Mouse (Mus musculus) CD8-positive naive resting alpha-beta T cell, adult 2 months (primary cell): ENCODE data around the gene Tmed9.
"Not testable (repeated sequence)": the region's sequence is repeated elsewhere in the genome, so short reads cannot be mapped to it uniquely, and the experiment has no call there.

Source experiments
- DNase-seq, 2 experiments: peaks; one replicate each; pipeline ENCODE4 v3.0.0; 2022; ENCODE audit warnings: low read depth in 2 of 2, low spot score in 2 of 2

Gene Tmed9

DNA sequence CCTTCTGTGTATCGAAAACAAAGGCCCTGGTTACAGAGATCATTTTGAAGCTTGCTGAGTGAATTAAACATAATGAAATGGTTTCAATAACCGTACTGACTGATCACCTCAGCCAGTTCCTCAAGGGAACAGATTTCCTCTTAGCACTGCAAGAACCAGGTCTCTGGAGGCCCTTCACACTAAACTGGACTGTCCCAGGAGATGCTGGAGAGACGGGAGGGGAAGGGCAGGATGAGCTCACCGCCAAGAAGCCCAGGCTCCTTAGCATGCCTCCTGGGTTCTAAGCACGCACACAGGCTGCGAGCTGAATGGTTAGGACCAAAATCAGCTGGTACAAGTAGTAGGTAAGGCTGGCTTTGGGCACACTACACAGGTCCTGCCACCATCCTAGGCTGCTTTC, 6.5 kb upstream of the Tmed9 start:
- no peak for DNase-seq

DNA sequence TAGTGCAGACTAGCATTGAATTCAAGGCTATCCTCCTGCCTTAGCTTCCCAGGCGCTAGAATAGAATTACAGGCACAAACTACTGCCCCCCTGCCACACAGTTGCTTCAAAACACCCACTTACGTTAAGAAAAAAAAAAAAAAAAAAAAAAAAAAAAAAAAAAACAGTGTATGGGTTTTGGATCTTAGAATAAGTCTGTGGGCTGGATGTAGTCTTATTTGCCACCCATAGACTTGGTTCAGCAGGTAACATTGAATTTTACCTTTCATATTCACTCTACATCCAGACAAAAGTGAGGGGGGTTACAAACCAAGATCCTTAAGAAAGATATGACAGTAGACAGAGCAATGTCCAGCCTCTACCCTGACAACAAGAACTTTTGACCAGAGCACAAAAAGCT, 5.6 kb upstream of the Tmed9 start:
- no peak for DNase-seq

DNA sequence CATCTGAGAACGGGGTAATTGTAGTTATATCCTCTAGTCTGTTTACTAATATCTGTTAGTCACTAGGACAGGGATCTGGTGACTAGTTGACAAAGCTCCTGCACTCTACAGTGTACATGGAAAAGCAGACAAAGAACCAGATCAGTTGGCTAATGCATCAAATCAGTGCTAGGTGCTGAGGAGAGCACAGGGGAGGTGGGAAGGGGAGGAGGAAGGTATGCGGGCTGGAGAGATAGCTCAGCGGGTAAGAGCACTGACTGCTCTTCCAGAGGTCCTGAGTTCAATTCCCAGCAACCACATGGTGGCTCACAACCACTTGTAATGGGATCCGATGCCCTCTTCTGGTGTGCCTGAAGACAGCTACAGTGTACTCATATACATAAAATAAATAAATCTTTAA, 5.0 kb upstream of the Tmed9 start:
- DNase-seq = not testable (repeated sequence)

DNA sequence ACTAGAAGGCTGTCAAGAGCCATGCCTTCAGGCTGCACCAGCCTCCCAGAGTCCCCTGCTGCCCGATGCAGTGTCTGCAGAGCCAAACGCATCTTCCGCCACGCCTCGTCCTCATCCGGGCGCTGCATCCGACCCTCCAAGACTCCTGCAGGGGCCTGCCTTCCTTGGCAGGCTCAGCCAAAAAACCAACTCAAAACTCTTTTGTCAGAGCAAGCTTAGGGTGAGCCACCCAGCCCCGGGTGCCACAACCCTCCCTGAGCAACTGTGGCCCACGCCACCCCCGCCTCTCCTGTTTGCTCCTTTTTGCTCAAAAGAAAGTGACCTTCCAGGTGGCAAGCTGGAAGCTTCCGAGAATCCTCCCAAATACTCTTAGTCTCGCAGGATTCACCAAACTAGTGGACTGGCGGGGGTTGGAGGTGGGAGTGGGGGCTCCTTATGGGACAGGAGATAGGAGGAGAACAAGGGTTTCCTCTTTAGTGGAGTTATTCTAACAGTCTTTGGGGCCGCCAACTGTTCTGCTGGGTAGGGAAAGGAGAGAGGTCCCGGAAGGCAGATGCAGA, 3.7 kb upstream of the Tmed9 start:
- DNase-seq = no peak

DNA sequence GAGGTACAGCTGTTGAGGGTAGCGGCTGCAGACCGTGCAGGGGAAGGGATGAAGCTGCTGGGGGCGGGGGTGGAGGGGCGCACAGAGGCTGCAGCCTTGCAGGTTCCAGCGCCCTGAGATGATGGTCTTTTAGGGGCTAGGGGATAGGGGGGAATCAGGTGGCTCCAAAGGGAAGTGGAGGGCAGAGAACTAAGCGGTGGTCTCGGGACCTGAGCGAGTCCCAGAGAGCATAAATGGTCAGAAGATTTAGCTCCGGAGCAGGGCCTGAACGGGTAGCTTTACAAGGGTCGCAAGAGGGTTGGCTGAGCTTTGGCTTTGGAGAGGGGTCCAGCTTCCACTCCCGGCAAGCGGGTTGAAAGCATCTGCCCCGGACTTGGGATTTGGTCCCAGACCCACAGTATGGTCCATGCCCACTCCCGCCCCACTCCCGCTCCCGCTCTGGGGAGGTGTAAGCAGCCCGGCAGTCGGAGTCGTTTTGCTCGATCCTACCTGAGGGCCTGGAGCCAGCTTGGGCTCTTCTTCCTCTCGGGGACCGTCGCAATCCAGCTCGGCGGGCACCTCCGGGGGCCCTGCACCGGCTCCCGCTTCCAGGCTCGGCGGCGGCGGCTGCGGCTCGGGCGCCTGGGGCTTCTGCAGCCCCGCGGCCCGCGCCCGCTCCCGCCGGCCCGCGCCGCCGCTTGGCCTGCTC, 3.1 kb upstream of the Tmed9 start:
- DNase-seq = peak in 1 of 2 experiments; percentile 14

DNA sequence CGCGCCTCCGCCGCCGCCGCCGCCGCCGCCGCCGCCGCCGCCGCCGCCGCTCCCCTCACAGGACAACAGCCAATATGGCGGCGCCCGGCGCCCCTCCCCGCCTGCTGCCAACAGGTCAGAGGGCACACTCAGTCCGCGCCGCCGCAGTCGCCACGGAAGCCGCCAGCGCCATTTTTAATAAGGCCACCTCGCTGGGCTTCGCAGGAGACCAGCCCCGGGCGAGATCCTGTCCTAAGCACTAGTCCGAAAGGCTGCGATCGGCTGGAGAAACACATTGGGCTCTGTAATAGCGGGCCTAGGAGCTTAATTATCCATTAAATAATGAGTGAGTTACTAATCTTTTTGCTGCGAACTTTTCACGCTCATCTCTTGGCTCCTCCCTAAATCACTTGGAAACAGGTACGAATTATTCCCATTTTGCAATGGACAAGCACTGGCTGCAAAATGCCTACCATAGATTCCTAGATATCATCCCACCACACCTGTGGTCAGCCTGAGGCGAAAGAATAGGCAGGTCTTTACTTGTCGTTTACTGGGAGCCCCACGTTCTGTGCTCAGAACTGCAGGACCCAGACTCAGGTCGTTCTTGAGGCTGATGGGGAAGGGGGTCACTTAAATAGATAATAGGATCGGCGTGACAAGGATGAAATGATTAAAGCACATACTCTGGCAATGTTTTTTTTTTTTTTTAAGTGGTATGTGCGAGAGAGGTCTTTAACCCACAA, 2.3 kb upstream of the Tmed9 start, which contains the start of gene Fam193b:
Gene Fam193b, minus strand, starts transcription at position 94 of the 725 bp plus-strand sequence.
- peak; percentile 87 to 88 for DNase-seq

DNA sequence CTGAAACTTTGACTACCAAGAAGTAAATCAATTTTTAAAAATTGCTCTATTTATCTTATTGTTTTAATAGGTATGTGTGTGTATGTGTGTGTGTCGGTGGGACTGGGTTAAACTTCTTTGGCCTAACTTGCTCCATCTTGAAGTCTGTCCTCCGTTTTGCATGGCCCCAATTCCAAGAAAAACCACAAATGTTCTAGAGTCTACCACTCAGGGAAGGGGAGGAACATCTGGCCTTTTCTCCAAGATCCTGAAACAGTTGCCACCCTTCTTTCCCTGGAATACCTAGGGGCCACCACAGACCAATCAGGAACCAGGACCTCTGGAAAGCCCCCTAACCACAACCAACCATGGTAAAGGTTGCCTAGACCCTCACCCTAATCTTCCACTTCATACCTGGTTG, 1.6 kb upstream of the Tmed9 start:
- no peak for DNase-seq

DNA sequence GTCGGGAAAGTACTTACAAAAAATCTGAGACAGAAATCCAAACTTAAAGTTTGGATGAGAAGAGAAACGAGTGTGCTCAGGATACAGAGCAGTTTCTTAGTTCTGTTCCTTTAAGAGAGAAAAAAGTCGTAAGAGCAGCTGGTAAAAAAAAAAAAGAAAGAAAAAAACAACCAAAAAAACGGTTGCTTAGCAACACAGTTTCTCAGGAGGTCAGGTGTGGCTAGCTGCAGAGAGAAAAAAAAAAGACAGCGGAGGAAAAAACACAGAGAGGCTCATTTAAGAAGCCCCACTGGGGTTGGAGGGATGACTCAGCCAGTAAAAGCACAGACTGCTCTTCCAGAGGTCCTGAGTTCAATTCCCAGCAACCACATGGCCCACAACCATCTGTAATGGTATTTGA, 789 bp downstream of the Tmed9 start:
- DNase-seq = no peak

DNA sequence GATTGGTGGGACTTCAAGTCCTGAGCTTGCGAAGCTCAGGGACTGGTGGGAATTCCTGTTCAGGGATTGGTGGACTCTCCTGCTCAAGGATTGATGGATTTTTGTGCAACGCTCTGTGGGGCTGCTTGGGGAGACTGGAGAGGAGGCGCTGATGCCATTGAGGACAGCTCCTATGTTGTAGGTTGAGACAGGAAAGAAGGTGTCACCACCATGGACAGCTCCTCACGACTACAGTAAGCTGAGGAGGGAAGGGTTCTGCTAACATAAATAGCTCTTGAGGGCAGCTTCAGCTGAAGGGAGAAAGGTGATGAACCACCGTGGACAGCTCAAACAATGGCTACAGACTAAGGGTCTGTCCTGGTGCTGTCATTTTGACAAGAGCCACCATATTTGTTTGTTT, 2.4 kb downstream of the Tmed9 start:
- no peak for DNase-seq

DNA sequence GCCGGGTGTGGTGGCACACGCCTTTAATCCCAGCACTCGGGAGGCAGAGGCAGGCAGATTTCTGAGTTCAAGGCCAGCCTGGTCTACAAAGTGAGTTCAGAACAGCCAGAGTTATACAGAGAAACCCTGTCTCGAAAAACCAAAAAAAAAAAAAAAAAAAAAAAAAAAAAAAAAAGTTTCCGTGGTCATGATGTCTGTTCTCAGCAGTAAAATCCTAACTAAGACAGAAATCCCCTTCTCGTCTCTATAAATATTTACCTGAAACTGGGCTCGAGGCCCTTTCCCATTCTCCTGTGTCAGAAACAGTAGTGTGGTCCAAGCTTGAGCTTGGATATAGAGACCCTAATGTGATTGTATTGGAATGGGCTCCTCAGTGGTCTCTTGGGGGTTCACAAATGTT, 3.3 kb downstream of the Tmed9 start:
- DNase-seq = not testable (repeated sequence)

DNA sequence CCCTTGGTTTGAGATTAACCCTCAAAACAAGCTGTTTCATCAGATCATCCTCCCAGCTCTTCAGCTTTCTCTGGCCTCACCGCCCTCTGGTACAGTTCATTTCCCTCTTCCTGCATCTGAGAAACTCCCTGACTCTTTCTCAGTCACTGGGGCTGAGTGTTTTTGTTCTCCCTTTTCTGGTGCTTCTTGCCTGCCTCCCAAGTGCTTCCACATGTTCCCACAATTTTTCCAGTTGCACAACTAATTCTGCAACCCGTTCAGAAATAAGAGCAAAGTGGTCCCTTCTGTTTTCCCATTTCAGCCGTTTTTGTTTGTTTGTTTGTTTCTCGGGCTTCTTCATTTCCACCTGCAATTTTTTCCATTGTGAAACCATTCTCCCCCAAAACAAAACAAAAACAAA, 4.6 kb downstream of the Tmed9 start:
- DNase-seq = no peak

DNA sequence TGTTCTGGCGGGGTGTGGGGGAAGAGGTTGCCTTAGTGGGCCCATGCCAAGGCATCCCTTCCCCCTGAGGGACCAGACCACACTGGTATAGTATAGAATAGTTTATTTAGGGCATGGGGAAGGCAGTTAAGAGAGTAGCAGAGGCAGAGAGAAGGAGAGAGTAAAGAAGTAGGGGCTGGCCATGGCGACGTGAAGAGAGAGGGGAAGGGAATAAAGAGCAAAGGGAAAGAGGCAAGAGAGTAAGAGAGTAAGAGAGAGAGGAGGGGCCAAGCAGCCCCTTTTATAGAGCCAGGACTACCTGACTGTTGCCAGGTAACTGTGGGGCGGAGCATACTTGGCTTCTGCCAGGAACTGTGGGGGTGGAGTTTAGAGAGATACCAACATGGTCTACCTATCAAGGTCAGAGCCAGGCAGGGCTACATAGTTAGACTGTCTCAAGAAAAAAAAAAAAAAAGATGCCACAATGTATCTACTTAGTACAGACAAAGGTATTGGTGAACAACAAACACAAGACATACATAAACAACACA, 18.5 kb downstream of the Tmed9 start:
- DNase-seq = no peak

DNA sequence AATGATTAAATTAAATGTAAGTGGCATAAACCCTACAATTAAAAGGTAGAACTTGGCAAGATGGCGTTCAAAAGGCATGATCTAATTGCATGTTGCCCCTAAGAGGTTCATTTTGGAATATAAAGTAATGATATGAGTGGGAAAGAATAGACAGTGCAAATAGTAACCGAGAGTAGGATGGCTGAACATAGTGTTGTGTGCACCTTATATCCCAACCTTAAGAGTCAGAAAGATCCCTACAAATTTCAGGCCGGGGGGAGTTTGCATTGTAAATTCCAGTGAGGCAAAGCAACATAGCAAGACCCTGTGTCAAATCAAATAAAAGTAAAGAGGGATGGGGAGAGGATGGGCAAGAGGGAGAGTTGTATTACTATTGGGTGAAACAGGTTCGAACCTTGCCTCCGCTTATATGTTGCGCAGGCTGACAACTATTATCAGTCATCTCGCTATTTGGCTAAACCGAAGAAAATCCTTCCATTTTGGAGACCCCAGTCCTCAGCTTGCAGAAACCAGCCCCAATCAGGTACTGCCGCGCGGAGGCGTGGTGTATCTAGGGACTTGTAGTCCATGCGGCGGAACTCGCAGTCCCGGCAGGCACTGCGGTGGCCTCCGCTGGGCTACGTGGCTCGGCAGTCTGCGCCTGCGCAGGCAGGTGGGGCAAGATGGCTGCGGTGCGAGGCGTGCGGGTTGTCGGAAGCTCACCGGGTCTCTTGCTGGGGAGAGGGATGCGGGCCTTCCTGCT, 19.2 kb downstream of the Tmed9 start:
- peak; percentile 92 to 93 for DNase-seq

DNA sequence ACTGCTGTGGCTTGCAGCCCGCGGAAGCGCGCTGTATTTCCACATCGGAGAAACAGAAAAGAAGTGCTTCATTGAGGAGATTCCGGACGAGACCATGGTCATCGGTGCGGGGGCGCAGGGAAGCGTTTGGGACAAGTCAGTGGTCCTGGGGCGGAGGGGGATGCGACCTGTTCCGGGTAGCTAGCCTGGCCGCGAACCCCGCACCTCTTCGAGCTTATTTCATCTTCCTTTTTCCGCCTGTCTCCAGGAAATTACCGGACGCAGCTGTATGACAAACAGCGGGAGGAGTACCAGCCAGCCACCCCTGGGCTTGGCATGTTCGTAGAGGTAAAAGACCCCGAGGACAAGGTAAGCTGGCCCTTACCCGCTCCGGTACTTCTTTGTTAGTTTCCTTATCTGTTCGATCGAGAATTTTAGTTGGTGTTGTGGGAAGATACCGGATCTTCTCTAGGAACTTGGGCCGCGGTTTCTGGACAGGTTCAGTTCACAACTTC, 19.8 kb downstream of the Tmed9 start:
- no peak for DNase-seq

DNA sequence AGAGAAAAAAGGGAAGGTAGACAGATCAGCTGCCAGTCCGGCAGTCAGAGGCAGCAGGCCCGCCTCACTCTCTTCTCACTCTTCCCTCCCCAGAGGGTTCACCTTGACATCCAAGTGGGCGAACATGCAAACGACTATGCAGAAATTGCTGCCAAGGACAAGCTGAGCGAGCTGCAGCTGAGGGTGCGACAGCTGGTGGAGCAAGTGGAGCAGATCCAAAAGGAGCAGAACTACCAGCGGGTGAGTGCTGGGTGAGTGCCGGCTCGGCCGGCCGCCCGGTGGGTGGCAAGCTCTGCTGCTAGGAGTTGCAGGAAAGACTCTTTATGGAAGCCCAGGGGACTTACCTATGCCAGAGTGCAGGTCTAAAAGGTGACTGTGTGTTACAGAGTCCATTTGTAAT, 21.8 kb downstream of the Tmed9 start:
- DNase-seq = no peak

DNA sequence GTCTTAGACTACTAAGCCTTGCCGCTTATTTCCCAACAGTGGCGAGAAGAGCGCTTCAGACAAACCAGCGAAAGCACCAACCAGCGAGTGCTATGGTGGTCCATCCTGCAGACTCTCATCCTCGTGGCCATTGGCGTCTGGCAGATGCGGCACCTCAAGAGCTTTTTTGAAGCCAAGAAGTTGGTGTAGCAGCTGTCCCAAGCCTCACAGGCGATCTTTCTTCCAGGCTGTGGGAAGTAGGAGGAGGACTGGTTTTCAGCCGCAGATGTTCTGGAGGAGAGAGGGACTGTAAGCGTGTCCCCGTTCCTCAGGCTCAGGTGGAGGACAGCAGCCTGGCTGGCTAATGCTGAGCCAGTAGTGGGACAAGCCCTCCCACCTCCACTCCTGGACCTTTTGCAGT, 23.3 kb downstream of the Tmed9 start:
- DNase-seq = no peak

DNA sequence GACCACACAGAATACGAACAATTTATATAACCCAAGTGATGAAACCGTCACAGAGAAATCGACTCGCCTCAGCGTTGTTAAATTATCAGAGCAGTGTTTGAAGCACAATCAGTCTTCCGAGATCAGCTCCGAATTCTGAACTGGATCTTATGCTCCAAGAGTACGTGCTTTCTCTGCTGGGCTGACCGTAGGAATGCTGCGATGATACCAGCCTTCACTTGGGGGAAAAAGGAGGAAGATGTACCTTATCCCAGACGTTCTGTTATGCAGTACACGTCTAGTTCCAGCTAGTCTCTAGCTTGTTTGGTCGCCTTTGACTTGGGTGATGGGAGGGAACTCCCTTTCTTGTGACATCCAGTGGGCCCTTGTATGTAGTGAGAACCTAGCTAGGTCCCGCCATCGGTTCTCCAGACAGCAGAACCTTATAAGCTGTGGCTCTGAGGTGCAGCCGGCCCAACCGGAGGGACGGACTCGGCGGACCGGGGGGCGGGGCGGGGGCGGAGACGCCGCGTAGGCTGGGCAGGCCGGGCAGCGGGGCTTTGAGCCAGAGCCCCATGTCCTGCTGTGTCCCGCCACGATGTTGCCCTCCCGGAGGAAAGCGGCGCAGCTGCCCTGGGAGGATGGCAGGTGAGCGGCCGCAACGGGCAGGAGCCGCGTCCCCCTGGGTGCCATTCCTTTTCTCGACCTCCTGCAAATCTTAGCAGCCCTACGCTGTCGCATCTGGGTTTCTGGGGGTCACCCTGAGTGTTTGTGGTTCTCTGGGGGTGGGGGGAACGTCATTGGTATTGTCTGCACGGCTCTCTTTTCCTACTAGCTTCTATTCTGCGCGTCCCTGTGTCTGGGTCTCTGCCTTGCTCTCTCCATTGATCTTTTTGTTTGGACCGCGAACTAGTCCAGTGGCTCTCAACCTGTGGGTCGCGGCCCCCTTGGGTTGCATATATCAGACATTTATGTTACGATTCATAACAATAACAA, 26.3 kb downstream of the Tmed9 start, which contains the start of gene B4galt7:
Gene B4galt7, plus strand, starts transcription at position 331 of the 975 bp plus-strand sequence.
- DNase-seq = peak; percentile 49 to 62

DNA sequence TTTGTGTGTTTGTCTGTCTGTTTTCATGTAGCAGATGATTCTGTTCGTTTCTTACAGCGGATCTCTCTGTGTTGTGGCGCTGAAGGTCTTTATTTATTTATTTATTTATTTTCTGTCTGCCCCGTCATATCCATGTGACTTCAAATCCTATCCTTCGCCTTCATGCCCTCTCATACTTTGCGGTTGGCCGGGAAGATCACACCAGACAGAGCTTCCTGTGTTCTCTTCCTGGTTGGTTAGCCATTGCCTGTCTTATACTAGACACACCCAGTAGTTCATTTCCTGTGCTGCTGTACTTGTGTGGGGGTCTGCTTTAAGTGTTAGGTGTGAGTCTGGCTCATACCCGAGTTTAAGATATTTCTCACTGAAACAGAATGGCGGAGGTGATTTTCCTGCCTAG, 27.1 kb downstream of the Tmed9 start:
- peak; percentile 28 to 42 for DNase-seq

DNA sequence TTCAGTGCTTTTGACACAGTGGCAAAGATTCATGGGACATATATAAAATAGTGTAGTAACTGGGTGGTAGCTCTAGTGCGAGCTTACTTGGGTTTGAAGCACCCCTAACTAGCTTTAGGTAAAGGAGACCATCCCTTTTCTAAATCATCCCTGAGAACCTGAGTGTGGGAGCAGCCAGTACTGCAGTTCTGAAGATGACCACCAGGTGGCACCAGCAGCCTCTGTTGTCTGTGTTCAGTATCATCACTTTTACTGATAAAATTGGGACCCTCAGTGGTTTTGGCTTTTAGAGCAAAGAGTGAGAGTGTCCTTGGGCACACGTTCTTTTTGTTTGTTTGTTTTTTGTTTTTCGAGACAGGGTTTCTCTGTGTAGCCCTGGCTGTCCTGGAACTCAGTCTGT, 28.1 kb downstream of the Tmed9 start:
- DNase-seq = peak; percentile 80 to 88

DNA sequence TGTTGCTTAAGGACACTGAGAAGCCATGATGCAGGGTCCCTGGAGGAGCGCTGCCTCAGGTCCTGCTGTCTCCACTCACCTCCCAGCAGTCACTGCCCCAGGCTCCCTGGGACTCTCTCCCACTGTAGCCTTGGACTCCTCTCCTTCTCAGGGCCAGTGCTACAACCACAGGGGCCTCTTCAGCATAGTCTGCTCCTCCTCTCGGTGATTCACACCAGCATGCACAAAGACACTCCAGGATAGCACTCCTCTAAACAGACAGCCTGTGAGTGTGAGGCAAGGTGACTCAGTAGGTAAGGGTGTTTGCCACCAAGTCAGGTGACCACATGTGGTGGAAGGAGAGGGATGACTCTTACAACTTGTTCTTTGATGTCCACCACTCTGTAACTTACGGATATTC, 31.1 kb downstream of the Tmed9 start:
- DNase-seq = no peak
